Mouse (Mus musculus) retina, embryonic 14.5 days (tissue): Measurements from ENCODE around the gene 4930442H23Rik.

Source experiments
- DNase-seq: peaks from one replicate; pipeline ENCODE4 v3.0.0-alpha.2; 2015; ENCODE audit warnings: low spot score

4930442H23Rik gene

DNA sequence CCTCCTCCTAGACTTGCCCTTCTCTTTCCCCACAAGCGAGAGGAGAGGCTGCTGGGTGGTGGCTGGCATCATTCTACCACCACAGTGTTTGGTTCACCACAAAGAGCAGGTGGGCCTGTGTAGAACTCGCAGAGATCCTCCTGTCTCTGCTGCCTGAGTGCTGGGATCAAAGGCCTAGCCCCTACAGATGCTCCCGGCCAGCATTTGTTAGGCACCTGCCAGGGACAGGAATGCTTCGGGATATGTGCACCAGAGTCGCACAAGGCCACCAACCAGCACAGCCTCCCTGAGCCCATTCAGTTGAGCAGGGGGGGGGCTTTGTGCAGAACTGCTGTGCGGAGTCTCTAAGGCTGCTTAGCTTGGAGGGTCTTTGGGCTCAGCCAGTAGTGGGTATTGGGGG, 38.3 kb downstream of the 4930442H23Rik start:
- DNase-seq = no peak

DNA sequence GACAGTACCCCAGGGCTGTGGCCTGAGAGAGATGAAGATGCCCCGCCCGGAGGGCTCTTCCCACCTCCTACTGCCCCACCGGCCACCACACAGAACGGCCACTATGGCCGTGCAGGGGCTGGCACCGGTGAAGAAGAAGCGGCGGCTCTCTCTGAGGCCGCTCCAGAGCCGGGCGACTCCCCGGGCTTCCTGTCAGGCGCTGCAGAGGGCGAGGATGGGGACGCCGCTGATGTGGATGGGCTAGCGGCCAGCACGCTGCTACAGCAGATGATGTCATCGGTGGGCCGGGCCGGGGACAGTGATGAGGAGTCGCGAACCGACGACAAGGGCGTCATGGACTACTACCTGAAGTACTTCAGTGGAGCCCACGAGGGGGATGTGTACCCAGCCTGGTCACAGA, 39.0 kb downstream of the 4930442H23Rik start:
- no peak for DNase-seq

DNA sequence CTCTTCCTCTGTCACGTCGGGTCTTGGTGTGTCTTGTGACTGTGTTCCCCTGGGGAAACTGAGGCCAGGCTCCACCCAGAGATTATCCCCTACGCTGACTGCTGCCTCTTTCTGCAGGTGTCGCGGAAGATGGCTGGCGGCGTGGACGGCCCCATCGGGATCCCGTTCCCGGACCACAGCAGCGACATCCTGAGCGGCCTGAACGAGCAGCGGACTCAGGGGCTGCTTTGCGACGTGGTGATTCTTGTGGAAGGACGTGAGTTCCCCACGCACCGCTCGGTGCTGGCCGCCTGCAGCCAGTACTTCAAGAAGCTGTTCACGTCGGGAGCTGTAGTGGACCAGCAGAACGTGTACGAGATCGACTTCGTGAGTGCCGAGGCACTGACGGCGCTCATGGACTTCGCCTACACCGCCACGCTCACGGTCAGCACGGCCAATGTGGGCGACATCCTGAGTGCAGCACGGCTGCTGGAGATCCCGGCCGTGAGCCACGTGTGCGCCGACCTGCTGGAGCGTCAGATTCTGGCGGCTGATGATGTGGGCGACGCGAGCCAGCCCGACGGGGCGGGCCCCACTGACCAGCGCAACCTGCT, 39.7 kb downstream of the 4930442H23Rik start:
- no peak for DNase-seq

DNA sequence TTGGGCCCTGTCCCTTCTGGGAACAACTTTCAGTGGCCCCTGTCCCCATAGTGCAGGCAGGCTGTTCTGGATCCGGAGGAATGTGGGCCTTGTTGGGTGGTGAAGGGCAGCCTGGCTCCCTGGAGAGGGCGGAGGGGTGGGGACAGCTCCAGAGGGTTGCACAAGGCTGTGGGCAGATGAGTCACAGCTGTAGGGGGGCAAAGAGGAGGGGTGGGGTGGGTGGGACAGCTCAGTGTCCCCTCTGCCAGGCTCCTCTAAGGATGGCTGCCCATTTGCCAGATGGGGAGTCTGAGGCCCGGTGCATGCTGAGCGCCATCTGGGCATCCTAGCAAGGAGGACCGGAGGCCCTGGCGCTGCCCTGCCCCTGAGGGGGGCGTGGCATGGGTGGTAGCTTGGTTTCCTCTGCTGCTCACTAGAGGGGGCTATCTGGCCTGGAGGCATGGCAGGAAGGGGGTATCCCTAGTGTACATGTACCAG, 40.5 kb downstream of the 4930442H23Rik start:
- DNase-seq = no peak

DNA sequence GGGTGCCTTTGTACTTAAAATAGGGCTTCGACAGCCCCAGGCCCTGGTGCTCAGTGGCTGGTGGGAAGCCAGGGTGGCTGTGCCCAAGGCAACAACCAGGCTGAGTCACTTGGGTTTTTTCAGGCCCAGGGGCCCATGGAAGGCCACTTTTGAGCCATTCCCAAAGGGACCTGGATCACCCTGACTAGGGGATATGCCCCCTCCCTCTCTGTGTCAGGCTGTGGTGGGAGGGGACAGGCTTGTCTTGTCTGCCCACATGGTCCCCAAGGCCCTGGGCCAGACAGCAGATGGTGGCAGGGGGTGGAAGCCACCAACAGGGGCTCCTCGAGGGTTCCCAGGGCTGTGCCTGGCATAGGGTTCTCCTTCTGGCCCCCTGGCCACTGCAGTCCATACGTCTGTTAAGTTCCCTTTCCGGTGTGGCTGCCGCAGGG, 41.1 kb downstream of the 4930442H23Rik start:
- no peak for DNase-seq

DNA sequence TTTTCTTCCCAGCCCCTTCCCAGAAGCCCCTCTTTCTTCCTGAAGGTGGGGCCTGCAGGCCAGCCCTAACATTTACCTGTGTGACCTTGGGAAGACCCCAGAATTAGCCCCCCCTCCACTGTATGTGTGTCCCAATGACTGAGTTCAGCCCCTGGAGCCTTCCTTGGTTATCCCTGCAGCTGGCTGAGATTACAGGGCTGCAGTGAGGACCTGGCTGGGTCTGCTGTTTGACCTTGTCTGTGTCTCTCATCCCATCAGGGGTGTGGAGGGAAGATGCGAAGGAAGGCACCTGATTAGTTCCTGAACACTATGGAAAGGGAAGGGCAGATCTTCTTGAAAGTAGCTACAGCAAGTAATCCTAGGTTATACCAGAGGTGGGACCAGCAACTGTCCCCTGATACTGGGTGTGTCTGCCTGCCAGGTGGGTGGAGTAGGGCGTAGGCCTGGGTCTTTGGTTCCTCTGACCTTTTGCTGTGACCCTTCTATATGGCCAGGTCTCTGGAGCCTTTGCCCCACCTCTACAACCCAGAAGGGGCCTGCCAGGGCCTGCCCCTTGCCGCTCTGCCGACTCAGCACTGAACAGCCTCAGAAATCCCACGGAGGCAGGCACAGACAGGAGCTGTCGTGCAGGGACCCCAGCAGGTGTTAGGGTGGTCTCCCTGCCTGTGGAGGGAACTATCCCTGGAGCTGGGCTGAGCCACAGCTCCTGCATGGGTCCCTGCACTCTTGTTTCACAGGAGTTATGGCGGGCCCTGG, 42.0 kb downstream of the 4930442H23Rik start:
- no peak for DNase-seq

DNA sequence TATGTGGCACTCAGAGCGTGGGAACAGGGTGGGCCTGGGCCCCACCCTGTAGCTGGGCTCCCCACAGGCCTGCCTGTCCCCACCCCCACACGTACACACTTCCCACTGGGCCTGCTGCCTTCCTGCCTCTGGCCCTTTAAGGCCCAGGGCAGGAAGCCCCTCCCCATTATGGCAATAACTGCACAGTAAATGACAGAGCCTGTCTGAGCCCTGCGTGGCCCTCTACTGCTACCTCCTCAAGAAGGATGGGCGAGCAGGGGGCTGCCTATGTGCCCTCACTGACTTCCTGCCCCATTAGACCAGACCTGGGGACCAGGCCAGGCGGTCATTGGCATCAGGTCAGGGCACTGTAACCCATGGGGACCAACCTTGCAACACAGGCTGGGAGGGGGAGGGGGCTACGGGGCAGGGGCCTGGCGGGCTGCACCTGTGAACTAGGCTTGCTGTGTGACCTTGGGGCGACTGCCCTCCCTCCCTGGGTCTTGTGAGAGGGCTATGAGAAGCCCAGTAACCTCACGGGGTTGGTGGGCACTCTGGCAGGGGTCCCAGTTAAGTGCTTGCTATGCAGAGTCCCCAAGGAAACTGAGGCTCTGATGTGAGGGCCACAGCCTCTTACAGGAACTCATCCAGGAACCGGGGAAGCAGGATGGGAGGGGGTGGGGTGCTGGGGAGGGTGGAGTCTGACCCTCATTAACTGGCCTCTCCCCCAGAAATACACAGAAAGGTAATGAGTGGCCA, 42.8 kb downstream of the 4930442H23Rik start:
- DNase-seq = no peak

DNA sequence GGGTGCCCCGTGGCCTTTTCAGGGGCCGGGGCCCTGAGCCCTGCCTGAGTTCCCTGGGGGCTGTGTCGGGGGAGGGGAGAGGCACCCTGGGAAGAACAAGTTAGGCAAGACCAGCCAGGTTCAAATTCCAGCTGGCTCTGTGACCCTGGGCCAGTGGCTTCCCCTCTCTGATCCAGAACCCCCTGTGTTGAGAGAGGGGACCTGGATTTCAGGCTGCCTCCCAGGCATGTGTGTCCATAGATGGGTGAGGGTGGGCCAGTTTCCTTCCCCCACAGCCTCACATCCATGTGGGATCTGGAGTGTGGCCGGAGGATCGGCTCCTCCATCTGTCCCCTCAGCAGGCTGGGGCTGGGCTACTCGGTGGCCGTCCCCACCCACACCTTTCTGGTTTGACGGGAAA, 43.6 kb downstream of the 4930442H23Rik start:
- no peak for DNase-seq

DNA sequence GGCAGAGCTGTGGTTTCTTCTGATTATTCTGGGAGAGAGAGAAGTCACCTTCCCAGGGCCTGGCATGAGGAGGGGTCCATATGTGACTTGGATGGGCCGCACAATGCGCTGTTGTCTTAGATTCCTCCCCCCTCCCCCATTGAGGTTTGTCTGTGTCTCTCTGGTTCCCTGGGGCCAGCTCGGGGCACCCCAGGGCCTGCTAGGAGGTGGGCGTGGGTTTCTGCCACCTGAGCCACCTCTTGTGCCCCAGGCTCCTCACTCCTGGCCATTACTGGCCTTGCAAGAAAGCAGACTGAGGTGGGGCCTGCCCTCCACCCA, 44.2 kb downstream of the 4930442H23Rik start:
- no peak for DNase-seq

DNA sequence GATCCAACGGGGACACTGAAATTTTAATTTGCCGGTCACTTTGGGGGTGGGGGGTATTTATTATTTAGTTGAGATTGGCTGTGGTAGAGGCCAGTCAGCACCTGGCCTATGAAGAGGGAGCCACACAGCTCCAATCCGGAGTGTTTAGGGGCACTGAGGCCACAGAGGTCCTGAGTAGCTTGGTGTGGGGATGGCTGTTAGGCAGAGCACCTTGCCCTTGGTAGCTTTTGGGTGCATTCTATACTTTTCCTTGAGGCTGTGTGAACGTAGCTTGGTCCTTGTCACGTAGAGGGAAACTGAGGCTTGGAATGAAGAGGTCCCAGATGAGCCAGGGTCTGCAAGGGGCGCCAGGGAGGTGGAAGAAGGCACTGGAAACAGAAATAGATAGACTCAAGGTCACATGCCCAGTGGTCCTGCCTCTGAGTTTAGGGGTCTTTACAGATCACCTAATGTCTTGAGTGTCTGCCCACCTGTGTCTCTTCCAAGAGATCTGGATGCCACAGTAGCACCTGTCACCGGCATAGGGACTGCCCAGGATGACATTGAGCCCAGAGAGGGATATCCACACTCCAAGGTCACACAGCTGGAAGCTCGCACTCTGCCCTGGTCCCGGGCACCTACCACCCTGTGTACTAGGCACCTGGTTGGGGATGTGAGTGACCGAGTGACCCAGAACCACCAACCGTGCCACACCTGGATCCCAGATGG, 44.7 kb downstream of the 4930442H23Rik start:
- DNase-seq = no peak

DNA sequence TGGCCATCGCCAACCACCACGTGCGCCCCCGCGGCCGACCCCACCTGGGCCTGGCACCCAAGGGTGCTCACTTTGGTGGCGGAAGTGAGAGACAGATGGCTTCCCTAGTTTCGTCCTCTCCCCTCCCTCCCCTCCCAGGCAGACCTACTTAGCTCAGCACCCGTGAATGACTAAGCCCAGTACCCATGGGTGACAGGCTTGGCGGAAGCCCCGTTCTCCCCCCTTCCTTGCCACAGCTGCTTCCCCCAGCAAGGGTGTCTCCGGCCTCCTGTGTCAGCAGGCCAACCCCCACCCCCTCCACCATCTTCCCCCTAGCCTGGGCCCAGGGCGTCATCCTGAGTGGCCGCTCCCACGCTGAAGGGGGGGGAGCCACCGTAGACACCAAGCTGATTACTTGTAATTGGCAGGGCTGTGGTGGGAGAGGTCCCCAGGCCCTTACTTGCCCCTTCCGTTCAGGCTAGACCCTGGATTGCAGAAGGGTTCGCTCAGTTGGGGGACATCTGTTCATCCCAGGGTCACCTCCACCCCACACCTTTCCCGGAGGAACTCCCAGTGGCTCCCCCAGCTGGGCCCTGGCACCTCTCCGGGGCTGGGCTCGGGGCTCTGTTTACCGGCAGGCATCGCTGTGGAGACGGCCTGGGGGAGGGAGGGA, 45.4 kb downstream of the 4930442H23Rik start:
- DNase-seq = peak; percentile 62

DNA sequence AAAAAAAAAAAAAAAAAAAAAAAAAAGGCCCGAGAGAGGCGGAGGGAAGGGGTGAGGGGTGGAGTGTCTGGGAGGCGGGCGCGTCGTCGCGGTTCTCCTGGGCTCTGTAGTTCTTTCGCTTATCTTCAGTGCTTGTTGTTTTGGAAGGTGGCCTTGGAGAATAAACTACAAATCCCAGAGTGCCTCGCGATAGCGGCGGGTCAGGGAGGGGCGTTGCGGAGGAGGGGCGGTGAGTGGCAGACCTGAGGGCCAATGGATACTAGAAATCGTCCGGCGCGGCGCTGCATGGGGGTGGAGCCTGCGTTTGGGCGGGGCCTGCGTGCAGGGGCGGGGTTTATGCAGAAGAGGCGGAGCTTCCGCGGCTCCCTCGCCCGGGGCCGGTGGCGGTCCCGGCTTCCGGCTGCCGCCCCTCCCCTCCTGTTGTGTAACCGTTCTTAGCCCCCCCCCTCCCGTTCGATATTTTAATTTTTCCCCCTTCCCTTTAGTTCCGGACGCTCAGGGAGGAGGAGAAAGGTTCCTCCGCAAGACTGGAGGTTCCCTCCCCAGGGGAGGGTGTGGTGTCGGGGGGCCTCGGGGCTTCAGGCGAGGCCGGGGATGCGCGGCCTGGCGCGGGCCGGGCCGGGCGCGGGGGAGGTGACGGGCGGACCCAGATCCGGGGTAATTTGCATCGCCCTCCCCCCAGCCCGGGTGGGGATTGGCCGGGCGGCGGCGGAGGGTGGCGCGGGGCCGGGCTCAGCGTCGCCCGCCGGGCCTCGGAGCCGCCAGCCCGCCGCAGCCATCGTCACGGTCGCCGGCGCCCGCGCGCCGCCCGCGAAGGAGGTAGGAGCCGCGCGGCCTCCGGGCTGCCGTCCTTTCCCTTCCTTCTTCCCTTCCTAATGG, 46.2 kb downstream of the 4930442H23Rik start:
- peak; percentile 99 for DNase-seq

DNA sequence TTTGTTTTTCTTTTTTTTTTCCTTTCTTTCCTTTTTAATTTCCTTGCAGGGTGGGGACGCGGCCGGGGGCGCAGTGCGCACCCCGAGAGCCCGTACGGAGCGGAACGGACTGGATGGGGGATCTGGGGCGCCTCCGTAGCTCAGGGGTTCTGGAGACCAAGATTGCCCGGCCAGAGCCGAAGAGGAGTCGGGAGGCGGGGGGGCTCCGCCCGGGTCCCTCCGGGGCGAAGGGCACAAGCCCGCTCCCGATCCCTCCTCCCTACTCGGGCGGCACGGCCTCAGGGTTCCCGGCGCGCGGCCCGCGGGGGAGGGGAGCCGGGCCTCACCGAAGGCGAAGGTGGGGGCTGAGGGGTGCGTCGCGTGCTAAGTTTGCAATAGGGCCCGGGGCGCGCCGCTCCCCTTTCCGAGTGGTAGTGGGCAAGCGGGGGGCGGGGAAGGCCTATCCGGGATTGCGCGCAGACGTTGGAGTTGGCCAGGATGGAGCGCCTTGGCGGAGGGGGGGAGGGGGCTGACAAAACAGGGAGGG, 46.9 kb downstream of the 4930442H23Rik start:
- peak; percentile 78 for DNase-seq

DNA sequence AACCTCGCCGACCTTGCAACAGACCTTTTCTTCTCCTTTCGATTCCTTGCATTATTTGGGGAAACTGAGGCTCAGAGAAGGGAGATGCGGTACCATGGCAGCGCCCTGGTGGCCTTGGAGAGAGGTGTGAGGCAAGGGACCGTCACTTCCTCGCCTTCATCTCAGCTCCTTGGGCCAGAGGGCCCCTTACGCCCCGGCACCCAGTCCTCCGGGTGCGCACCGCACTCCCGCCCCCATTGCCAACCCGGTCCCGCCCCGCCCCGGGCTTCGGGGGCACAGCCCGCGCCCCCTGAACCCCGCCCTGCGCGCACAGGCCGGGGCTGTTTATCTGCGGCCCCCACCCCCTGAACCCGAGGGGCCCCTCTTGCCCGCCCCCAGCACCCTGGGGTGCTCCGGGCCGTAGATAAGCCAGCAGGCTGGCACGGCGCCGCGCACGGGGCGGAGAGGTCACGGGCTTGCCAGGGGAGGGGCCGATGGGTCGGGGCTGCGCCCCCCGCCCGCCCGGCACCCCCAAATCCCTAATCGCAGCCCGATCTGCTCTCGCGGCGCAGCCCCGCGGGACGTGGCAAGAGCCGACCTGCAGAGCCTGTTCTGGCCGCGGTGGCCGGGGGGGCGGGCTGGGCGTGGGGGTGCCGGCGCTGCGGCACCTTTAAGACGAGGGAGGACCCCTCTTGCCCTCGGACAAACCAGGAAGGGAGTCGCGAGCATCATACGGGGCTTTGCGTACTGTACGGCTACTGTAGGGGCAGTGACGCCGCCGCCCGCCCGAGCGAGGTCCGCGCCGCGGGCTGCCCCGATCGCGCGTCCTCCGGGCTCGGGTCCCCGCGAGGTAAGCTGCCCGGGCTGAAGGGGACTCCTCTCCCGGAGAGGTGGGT, 47.6 kb downstream of the 4930442H23Rik start:
- DNase-seq = peak; percentile 69

DNA sequence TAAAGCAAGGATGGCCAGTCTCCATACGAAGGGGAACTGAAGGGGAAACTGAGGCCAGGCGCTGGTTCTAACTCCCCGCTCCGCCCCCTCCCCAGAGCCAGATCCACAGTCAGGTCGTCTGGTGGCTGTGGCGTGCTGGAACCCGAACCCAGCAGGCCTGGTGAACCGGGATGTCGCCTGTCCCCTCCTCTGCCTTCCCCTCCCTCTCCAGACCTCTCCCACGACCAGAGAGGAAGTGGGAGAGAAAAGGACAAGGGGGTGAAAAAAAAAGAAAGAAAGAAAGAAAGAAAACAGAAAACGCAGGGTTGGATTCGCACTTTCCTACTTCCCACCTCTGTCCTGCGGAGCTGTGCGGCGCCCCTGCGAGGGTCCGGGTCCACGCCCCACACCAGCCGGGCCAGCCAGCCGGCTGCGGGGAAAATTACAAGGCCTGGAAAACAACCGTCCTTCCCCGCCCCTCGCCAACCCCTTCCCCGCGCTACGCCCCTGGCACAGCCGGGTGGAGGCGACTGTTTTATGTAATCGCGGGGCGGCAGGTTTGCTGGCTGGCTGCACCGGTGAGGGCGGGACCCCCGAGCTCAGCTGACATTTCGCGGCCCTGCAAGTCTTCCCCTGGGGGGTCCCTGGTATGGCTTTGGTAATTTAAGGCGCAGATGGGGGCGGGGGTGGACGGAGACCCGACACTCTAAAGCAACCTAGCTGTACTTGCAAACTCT, 48.5 kb downstream of the 4930442H23Rik start, which contains the start of gene Zbtb7a:
Gene Zbtb7a, plus strand, starts transcription at position 255 of the 716 bp plus-strand sequence.
- DNase-seq = peak; percentile 52

DNA sequence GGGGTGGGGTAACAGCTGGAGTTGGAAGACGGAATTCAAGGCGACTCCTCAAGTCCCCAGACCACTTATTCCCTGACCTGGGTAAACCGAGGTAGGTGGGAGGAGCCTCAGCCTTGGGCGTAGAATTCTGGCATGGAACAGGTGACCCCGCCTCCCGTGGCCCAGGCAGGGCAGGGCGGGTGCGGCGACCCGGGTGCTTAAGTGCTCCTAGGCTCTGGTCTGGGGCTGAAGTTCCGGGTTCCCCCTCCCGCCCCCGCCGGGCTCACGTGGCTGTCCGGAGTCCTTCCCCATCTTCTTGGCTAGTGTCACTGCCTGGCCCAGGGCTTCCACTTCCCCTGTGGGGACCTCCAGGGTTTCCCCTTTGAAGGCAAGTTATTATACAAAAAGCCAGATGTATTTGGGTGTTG, 49.5 kb downstream of the 4930442H23Rik start:
- DNase-seq = no peak
